Mouse (Mus musculus) C2C12 (cell line): ENCODE measurements around the gene Msln.

Experiments
- CTCF ChIP-seq: IDR thresholded peaks from one replicate; pipeline ENCODE4 v1.5.1; 2011; ENCODE audit not compliant: control insufficient read depth, insufficient read depth, insufficient read length
- FOSL1 ChIP-seq: IDR thresholded peaks from one replicate; pipeline ENCODE4 v1.8.0; 2011; ENCODE audit warnings: mild to moderate bottlenecking, low read length; ENCODE audit not compliant: poor library complexity, insufficient read depth, severe bottlenecking
- MYOD1 ChIP-seq: IDR thresholded peaks from one replicate; pipeline ENCODE4 v1.6.1; 2011; ENCODE audit warnings: low read depth; ENCODE audit not compliant: control insufficient read depth, insufficient read length
- MYOG ChIP-seq: IDR thresholded peaks from one replicate; pipeline ENCODE4 v1.6.1; 2011; ENCODE audit not compliant: control insufficient read depth, insufficient read length; ENCODE audit errors: extremely low read depth
- USF1 ChIP-seq: IDR thresholded peaks from one replicate; pipeline ENCODE4 v1.6.1; 2011; ENCODE audit warnings: low read depth, mild to moderate bottlenecking, control low read depth, moderate library complexity

DNA sequence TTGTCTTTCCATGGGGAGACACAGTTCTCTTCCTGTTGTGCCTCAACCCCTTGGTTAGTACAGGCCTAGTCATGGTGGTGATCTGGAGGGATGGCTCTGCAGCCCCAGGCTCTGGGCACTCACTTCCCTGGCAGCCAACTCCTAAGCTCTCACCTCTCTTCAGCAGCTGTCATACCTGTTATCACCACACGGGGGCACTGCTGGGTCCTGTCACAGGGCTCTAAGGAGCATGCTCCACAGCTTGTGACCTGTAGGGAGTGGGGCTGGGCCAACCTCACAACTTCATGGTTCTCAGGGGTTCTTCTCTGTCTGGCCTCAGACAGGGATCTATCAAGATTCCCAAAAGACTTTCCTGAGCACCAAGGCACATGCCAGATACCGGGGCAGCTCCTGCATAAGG lies 22.1 kb downstream of the Msln start:
- TF ChIP-seq CTCF: peak; percentile 81
- no peak for TF ChIP-seq USF1
- TF ChIP-seq FOSL1: no peak
- TF ChIP-seq MYOG: no peak
- no peak for TF ChIP-seq MYOD1
